9 mouse cellular contexts compared by ENCODE assay signal in genomic region chr16:97357188-97357821, GRCm38 (mm10). TPM values are rescaled to one million over a fixed set of nuclear protein-coding genes. Genes with fewer than 3 reads are reported as not detected.
DNase-seq lines count a peak whose midpoint lies in the region; ATAC-seq and TF ChIP-seq lines count a peak whose summit lies in the region.
"Had no signal": no experiment of that assay in that cellular context is flagged by ENCODE, and none has a peak within 500 bp of the region (broad histone marks: within the 10 kb centered on the region; RNA-seq: fewer than 3 reads in every experiment).

No protein-coding gene starts in this region.

- peak overlapping the region; percentile 93 for H3K4me2 ChIP-seq in forebrain, postnatal 0 days (ENCODE audit: low read depth)
- peak overlapping the region; percentile 64 for H3K4me2 ChIP-seq in liver, embryonic 15.5 days
- peak overlapping the region; percentile 98 for H3K4me2 ChIP-seq in neural tube, embryonic 15.5 days

- H3K4me1 ChIP-seq in forebrain, postnatal 0 days (ENCODE audit: insufficient read depth), result no peaks in the 10 kb centered on the region
- no peaks in the 10 kb centered on the region for H3K4me1 ChIP-seq in liver, embryonic 15.5 days (replicated peaks)
- H3K4me1 ChIP-seq in neural tube, embryonic 15.5 days, result peaks cover 23% of the 10 kb centered on the region

- peaks cover 9% of the 10 kb centered on the region; the same call in 1 of the 2 replicates for H3K27me3 ChIP-seq in forebrain, postnatal 0 days (ENCODE audit: insufficient read depth, low read length)
- peaks cover 45% of the 10 kb centered on the region for H3K27me3 ChIP-seq in liver, embryonic 15.5 days
- peaks cover 39% of the 10 kb centered on the region for H3K27me3 ChIP-seq in neural tube, embryonic 15.5 days (replicated peaks)

- no peak overlapping the region for H3K9ac ChIP-seq in forebrain, postnatal 0 days
- no peak overlapping the region for H3K9ac ChIP-seq in liver, embryonic 15.5 days
- H3K9ac ChIP-seq in neural tube, embryonic 15.5 days (replicated peaks), result peak overlapping the region; percentile 39; the same call in 1 of the 2 replicates

- peak overlapping the region; percentile 43 for H3K4me3 ChIP-seq in forebrain, postnatal 0 days (ENCODE audit: low read depth, low read length)
- H3K4me3 ChIP-seq in liver, embryonic 15.5 days (replicated peaks), result peak overlapping the region; percentile 46
- peak overlapping the region; percentile 48 for H3K4me3 ChIP-seq in neural tube, embryonic 15.5 days (replicated peaks)

- peak; percentile 70 for ATAC-seq in forebrain, postnatal 0 days
- 0 out of 2 replicates have a peak, but pooled peaks have one; percentile 23 for ATAC-seq in liver, embryonic 15.5 days (ENCODE audit: insufficient read depth)
- peak; percentile 66; the same call in 1 of the 2 replicates for ATAC-seq in neural tube, embryonic 15.5 days (ENCODE audit: low FRiP score)

- no peak for TF ChIP-seq CTCF in forebrain, postnatal 0 days (IDR thresholded peaks at IDR 0.05; ENCODE audit: low read depth)

- H3K27ac ChIP-seq in forebrain, postnatal 0 days (ENCODE audit: low read depth, low read length), result no peak overlapping the region
- no peak overlapping the region for H3K27ac ChIP-seq in liver, embryonic 15.5 days (replicated peaks)
- no peak overlapping the region for H3K27ac ChIP-seq in neural tube, embryonic 15.5 days (replicated peaks)

- intact Hi-C loops in heart, postnatal 10 days (cut with DNase I), result loop anchor here (2.0 to 5.0 kb wide), 2 partner anchors 59 to 110 kb away; no protein-coding TSS in a partner anchor

- DNase-seq in layer of hippocampus, adult 11-12 months (ENCODE audit: low spot score), result peak; percentile 12
- no peak for DNase-seq in layer of hippocampus, adult 9-10 months (ENCODE audit: low spot score)
- DNase-seq in forebrain, postnatal 0 days, result peak; percentile 41
- peak; percentile 68 to 75 for DNase-seq in heart, postnatal 10 days
- DNase-seq in kidney, postnatal 14 days, result peak; percentile 69
- DNase-seq in thymus, postnatal 36 days, result no peak

- H3K9me3 ChIP-seq in forebrain, postnatal 0 days (ENCODE audit: low read length), result no peaks in the 10 kb centered on the region
- H3K9me3 ChIP-seq in liver, embryonic 15.5 days (replicated peaks), result no peaks in the 10 kb centered on the region
- H3K9me3 ChIP-seq in neural tube, embryonic 15.5 days (replicated peaks), result no peaks in the 10 kb centered on the region

- WGBS in forebrain, postnatal 0 days, result under 1% methylated on average over 25 of the region's 25 CpGs
- WGBS in liver, embryonic 15.5 days (ENCODE audit: insufficient replicate concordance), result 2% methylated on average over 25 of the region's 25 CpGs
- WGBS in neural tube, embryonic 15.5 days, result under 1% methylated on average over 25 of the region's 25 CpGs

- H3K36me3 ChIP-seq in forebrain, postnatal 0 days (ENCODE audit: insufficient read depth), result no peaks in the 10 kb centered on the region
- H3K36me3 ChIP-seq in liver, embryonic 15.5 days (replicated peaks), result no peaks in the 10 kb centered on the region
- no peaks in the 10 kb centered on the region for H3K36me3 ChIP-seq in neural tube, embryonic 15.5 days

RNA-seq across cellular contexts. Expression of gene Bace2, which starts 0.8 kb away (rescaled TPM):
- 2.2 and 2.6 TPM in 2 replicates for total RNA-seq in forebrain, postnatal 0 days (2014; rRNA removed)
- 4.5 and 5.9 TPM in 2 replicates for polyA plus RNA-seq in forebrain, postnatal 0 days (2015; fragmentation: Nextera tagmentation; extraction: Ambion mirVana)
- total RNA-seq in heart, postnatal 10 days (2021), result 10 to 100 TPM; 25.9 to 33.4 TPM
- polyA plus RNA-seq in liver, embryonic 15.5 days (2015; fragmentation: Nextera tagmentation; extraction: Ambion mirVana), result 4.9 and 6.9 TPM in 2 replicates
- 7.6 and 8.5 TPM in 2 replicates for polyA plus RNA-seq in neural tube, embryonic 15.5 days (2015; fragmentation: Nextera tagmentation; extraction: Ambion mirVana)
- total RNA-seq: MEL had no signal

Comparison
In these comparisons a context has a peak if more than half of its experiments do, and no peak if none do; other contexts are left out.
1. DNase-seq: peak in layer of hippocampus, adult 11-12 months (single experiment), forebrain, postnatal 0 days (single experiment), heart, postnatal 10 days (2 of 2) and kidney, postnatal 14 days (single experiment); none in layer of hippocampus, adult 9-10 months (single experiment) and thymus, postnatal 36 days (0 of 2).
2. Peak in every context shown above with its lines, with median percentiles within 50 percentile points of each other: ATAC-seq, H3K4me2 ChIP-seq and H3K4me3 ChIP-seq.